Mouse (Mus musculus) midbrain, embryonic 13.5 days (tissue): ENCODE results near the gene Sirt7. TPM values are rescaled to one million over a fixed set of nuclear protein-coding genes. Genes with fewer than 3 reads are reported as not detected.
"Not testable (repeated sequence)": the region's sequence is repeated elsewhere in the genome, so short reads cannot be mapped to it uniquely, and the experiment has no call there.

ENCODE experiments used
- ATAC-seq: fragments of 200-750 bp; cut with Nextera tagmentation; 2 replicates; pipeline ENCODE4 v1.8.0; 2017; ENCODE audit warnings: mild to moderate bottlenecking, moderate TSS enrichment, moderate library complexity
- H3K27ac ChIP-seq: fragments of 300-500 bp; sonication (generic); 2 replicates; pipeline ENCODE4 v1.5.1; 2015; ENCODE audit warnings: inconsistent platforms, mild to moderate bottlenecking, moderate library complexity
- H3K27me3 ChIP-seq: fragments of 300-500 bp; sonication (generic); 2 replicates; pipeline ENCODE4 v1.6.1; 2015; ENCODE audit warnings: mild to moderate bottlenecking, inconsistent platforms
- H3K36me3 ChIP-seq: fragments of 300-500 bp; sonication (generic); 2 replicates; pipeline ENCODE4 v1.6.1; 2015; ENCODE audit warnings: mild to moderate bottlenecking, inconsistent platforms
- H3K4me1 ChIP-seq: fragments of 300-500 bp; sonication (generic); replicated peaks from 2 replicates; pipeline ENCODE4 v1.6.1; 2015; ENCODE audit warnings: inconsistent platforms
- H3K4me2 ChIP-seq: fragments of 300-500 bp; sonication (generic); replicated peaks from 2 replicates; pipeline ENCODE4 v1.6.1; 2015; ENCODE audit warnings: moderate library complexity, mild to moderate bottlenecking, inconsistent platforms
- H3K4me3 ChIP-seq: fragments of 300-500 bp; sonication (generic); replicated peaks from 2 replicates; pipeline ENCODE4 v1.5.1; 2015; ENCODE audit warnings: mild to moderate bottlenecking, inconsistent platforms
- H3K9ac ChIP-seq: fragments of 300-500 bp; sonication (generic); replicated peaks from 2 replicates; pipeline ENCODE4 v1.6.1; 2015; ENCODE audit warnings: mild to moderate bottlenecking, inconsistent platforms
- H3K9me3 ChIP-seq: fragments of 300-500 bp; sonication (generic); 2 replicates; pipeline ENCODE4 v1.6.1; 2016; ENCODE audit warnings: mild to moderate bottlenecking, inconsistent platforms
- WGBS: fragments of 180-500 bp; shearing (Covaris S2); methylation state at CpG from one replicate; pipeline ENCODE4 v1.1.7; 2015; 5-methylcytosine and 5-hydroxymethylcytosine counted together
- polyA plus RNA-seq: library from polyadenylated mRNA; unstranded; fragments of >200 nt; fragmentation: Nextera tagmentation; extraction: Ambion mirVana; gene quantifications from 2 replicates; pipeline ENCODE4 v1.2.1, GENCODE M21; 2015

The Sirt7 gene
- polyA plus RNA-seq, 1 experiment from 2014 or later = 51.3 TPM

- peaks cover 31% of the 10 kb centered on the region for H3K4me1 ChIP-seq
- H3K4me2 ChIP-seq = peak within 1 kb of the TSS; percentile 98
- peak within 1 kb of the TSS; percentile 90 for H3K27ac ChIP-seq
- under 1% methylated on average over 87 of the region's 88 CpGs for WGBS
- peaks cover 62% of the 10 kb centered on the region for H3K36me3 ChIP-seq
- peak within 1 kb of the TSS; percentile 99 for H3K9ac ChIP-seq
- no peaks in the 10 kb centered on the region for H3K9me3 ChIP-seq
- peak; percentile 99 for ATAC-seq
- H3K4me3 ChIP-seq = peak within 1 kb of the TSS; percentile 99
- no peaks in the 10 kb centered on the region for H3K27me3 ChIP-seq
These were observed 26.6 kb downstream of the Sirt7 start, which contains the start of the genes Alyref and Anapc11 for GRCm38 (mm10) chr11:120598283-120598989. Alyref (minus strand) TSS chr11:120598365. Anapc11 (plus strand) TSS chr11:120598421.

- Histone ChIP-seq H3K4me1 (peaks cover 31% of the 10 kb centered on the region), H3K4me3 (peak overlapping the region; percentile 99), H3K27ac (peak overlapping the region; percentile 90), H3K27me3 (no peaks in the 10 kb centered on the region), H3K36me3 (peaks cover 62% of the 10 kb centered on the region), H3K4me2 (peak overlapping the region; percentile 98), H3K9ac (peak overlapping the region; percentile 99), H3K9me3 (no peaks in the 10 kb centered on the region)
- 6% methylated on average over 90 of the region's 99 CpGs for WGBS
- peak; percentile 81 for ATAC-seq
These were observed 27.5 kb downstream of the Sirt7 start for GRCm38 (mm10) chr11:120597240-120598235.

GRCm38 (mm10) chr11:120588531-120588930 lies 36.5 kb downstream of the Sirt7 start:
- H3K4me1 ChIP-seq = no peaks in the 10 kb centered on the region
- peaks cover 93% of the 10 kb centered on the region for H3K36me3 ChIP-seq
- no peak overlapping the region for H3K27ac ChIP-seq
- WGBS = 96% methylated on average over 6 of the region's 6 CpGs
- H3K4me2 ChIP-seq = no peak overlapping the region
- no peaks in the 10 kb centered on the region for H3K9me3 ChIP-seq
- no peak overlapping the region for H3K4me3 ChIP-seq
- no peaks in the 10 kb centered on the region for H3K27me3 ChIP-seq
- ATAC-seq = no peak
- no peak overlapping the region for H3K9ac ChIP-seq

GRCm38 (mm10) chr11:120583937-120584336 lies 41.1 kb downstream of the Sirt7 start:
- H3K36me3 ChIP-seq = peaks cover 61% of the 10 kb centered on the region
- no peak for ATAC-seq
- no peak overlapping the region for H3K9ac ChIP-seq
- no peak overlapping the region for H3K27ac ChIP-seq
- WGBS = 79% methylated on average over 1 of the region's 1 CpGs
- no peaks in the 10 kb centered on the region for H3K9me3 ChIP-seq
- H3K27me3 ChIP-seq = no peaks in the 10 kb centered on the region
- H3K4me1 ChIP-seq = peaks cover 27% of the 10 kb centered on the region
- H3K4me2 ChIP-seq = no peak overlapping the region
- H3K4me3 ChIP-seq = no peak overlapping the region

GRCm38 (mm10) chr11:120582982-120583293 lies 42.1 kb downstream of the Sirt7 start:
- Histone ChIP-seq H3K36me3 (peaks cover 62% of the 10 kb centered on the region), H3K4me1 (peaks cover 32% of the 10 kb centered on the region), H3K27ac (peak overlapping the region; percentile 96; the same call in 1 of the 2 replicates)
- not testable (repeated sequence) for H3K4me3 ChIP-seq, ATAC-seq, H3K9ac ChIP-seq, H3K27me3 ChIP-seq, H3K4me2 ChIP-seq, H3K9me3 ChIP-seq
- 98% methylated on average over 2 of the region's 2 CpGs for WGBS

GRCm38 (mm10) chr11:120582268-120582981 lies 42.6 kb downstream of the Sirt7 start:
- Histone ChIP-seq H3K27ac (peak overlapping the region; percentile 96), H3K27me3 (no peaks in the 10 kb centered on the region), H3K4me3 (peak overlapping the region; percentile 94), H3K9me3 (no peaks in the 10 kb centered on the region), H3K4me2 (peak overlapping the region; percentile 94), H3K4me1 (peaks cover 32% of the 10 kb centered on the region), H3K9ac (peak overlapping the region; percentile 96), H3K36me3 (peaks cover 62% of the 10 kb centered on the region)
- WGBS = 66% methylated on average over 8 of the region's 8 CpGs
- no peak for ATAC-seq

GRCm38 (mm10) chr11:120581490-120582267 lies 43.4 kb downstream of the Sirt7 start, which contains the start of gene Arhgdia:
Arhgdia (minus strand) TSS chr11:120581624.
- Histone ChIP-seq H3K9me3 (no peaks in the 10 kb centered on the region), H3K36me3 (peaks cover 60% of the 10 kb centered on the region), H3K4me1 (peaks cover 32% of the 10 kb centered on the region), H3K4me3 (peak within 1 kb of the TSS; percentile 94), H3K27ac (peak within 1 kb of the TSS; percentile 96), H3K9ac (peak within 1 kb of the TSS; percentile 96), H3K4me2 (peak within 1 kb of the TSS; percentile 94), H3K27me3 (no peaks in the 10 kb centered on the region)
- peak; percentile 72 for ATAC-seq
- WGBS = 4% methylated on average over 69 of the region's 75 CpGs

- H3K4me3 ChIP-seq = peak overlapping the region; percentile 94
These were observed 44.1 kb downstream of the Sirt7 start for GRCm38 (mm10) chr11:120580871-120581331.

GRCm38 (mm10) chr11:120580190-120580589 lies 44.9 kb downstream of the Sirt7 start:
- WGBS = 62% methylated on average over 7 of the region's 7 CpGs
- H3K4me2 ChIP-seq = peak overlapping the region; percentile 94
- H3K27ac ChIP-seq = peak overlapping the region; percentile 96
- peak overlapping the region; percentile 96 for H3K9ac ChIP-seq
- H3K27me3 ChIP-seq = no peaks in the 10 kb centered on the region
- no peak for ATAC-seq
- no peaks in the 10 kb centered on the region for H3K9me3 ChIP-seq
- H3K4me3 ChIP-seq = peak overlapping the region; percentile 94
- H3K36me3 ChIP-seq = peaks cover 47% of the 10 kb centered on the region
- peaks cover 32% of the 10 kb centered on the region for H3K4me1 ChIP-seq

More at GRCm38 (mm10) chr11:120580871-120581331, 44.1 kb downstream of the Sirt7 start:
- Histone ChIP-seq H3K27me3 (no peaks in the 10 kb centered on the region), H3K27ac (peak overlapping the region; percentile 96), H3K4me1 (peaks cover 32% of the 10 kb centered on the region), H3K9me3 (no peaks in the 10 kb centered on the region), H3K4me2 (peak overlapping the region; percentile 94), H3K9ac (peak overlapping the region; percentile 96), H3K36me3 (peaks cover 53% of the 10 kb centered on the region)
- ATAC-seq = peak; percentile 32
- WGBS = under 1% methylated on average over 40 of the region's 44 CpGs

GRCm38 (mm10) chr11:120579316-120580107 lies 45.5 kb downstream of the Sirt7 start:
- no peaks in the 10 kb centered on the region for H3K27me3 ChIP-seq
- peaks cover 42% of the 10 kb centered on the region for H3K36me3 ChIP-seq
- peak overlapping the region; percentile 96 for H3K9ac ChIP-seq
- peak overlapping the region; percentile 94 for H3K4me3 ChIP-seq
- H3K4me1 ChIP-seq = peaks cover 37% of the 10 kb centered on the region
- H3K4me2 ChIP-seq = peak overlapping the region; percentile 94
- WGBS = 65% methylated on average over 15 of the region's 15 CpGs
- no peaks in the 10 kb centered on the region for H3K9me3 ChIP-seq
- ATAC-seq = no peak
- peak overlapping the region; percentile 96 for H3K27ac ChIP-seq
